In the genomic region with DNA sequence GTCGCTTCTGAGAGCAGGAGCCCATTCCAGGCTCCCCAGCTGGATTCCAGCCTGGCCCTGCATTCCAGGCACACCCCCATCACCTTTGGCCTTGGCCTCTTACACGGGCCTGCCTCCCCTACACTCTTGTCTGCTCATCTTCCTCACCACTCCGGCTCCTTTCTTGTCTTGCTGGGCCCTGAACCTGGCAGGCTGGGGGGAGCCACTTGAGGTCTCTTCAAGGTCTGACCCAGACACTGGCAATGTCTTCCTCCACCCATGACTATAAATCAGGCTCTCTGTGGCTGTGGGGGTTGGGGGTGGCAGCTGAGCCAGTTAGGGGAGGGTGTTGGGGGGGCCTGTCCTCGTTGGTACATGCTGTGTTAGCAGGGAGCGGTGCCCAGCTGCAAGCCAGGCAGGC, we compare ENCODE assay signal across 11 mouse cellular contexts. TPM values are rescaled to one million over a fixed set of nuclear protein-coding genes. Genes with fewer than 3 reads are reported as not detected.
DNase-seq lines count a peak whose midpoint lies in the region; ATAC-seq lines count a peak whose summit lies in the region.
"Had no signal": no experiment of that assay in that cellular context is flagged by ENCODE, and none has a peak within 500 bp of the region (broad histone marks: within the 10 kb centered on the region; RNA-seq: fewer than 3 reads in every experiment).

No protein-coding gene starts in this region.

- no peak overlapping the region for H3K4me2 ChIP-seq in heart, embryonic 11.5 days
- no peak overlapping the region for H3K4me2 ChIP-seq in neural tube, embryonic 12.5 days (replicated peaks)
- no peak overlapping the region for H3K4me2 ChIP-seq in embryonic facial prominence, embryonic 15.5 days (replicated peaks)
- H3K4me2 ChIP-seq in stomach, embryonic 16.5 days (ENCODE audit: low read depth, low read length): no peak overlapping the region
- H3K4me2 ChIP-seq: midbrain, embryonic 11.5 days had no signal

- H3K4me3 ChIP-seq in heart, embryonic 11.5 days (ENCODE audit: low read depth, low read length): no peak overlapping the region
- H3K4me3 ChIP-seq in neural tube, embryonic 12.5 days: no peak overlapping the region
- H3K4me3 ChIP-seq in embryonic facial prominence, embryonic 15.5 days (replicated peaks): no peak overlapping the region
- H3K4me3 ChIP-seq in stomach, embryonic 16.5 days (replicated peaks; ENCODE audit: low read length): no peak overlapping the region

- H3K27me3 ChIP-seq in heart, embryonic 11.5 days (ENCODE audit: control insufficient read depth, insufficient read depth, low read length): no peaks in the 10 kb centered on the region
- no peaks in the 10 kb centered on the region; the same call in 1 of the 2 replicates for H3K27me3 ChIP-seq in neural tube, embryonic 12.5 days (replicated peaks)
- no peaks in the 10 kb centered on the region for H3K27me3 ChIP-seq in embryonic facial prominence, embryonic 15.5 days
- H3K27me3 ChIP-seq in stomach, embryonic 16.5 days (ENCODE audit: control insufficient read depth, insufficient read depth, low read length): no peaks in the 10 kb centered on the region

- peak overlapping the region; percentile 34; the same call in 1 of the 2 replicates for H3K9ac ChIP-seq in heart, embryonic 11.5 days (ENCODE audit: low read depth, low read length)
- H3K9ac ChIP-seq in neural tube, embryonic 12.5 days: peak overlapping the region; percentile 21; the same call in 1 of the 2 replicates
- H3K9ac ChIP-seq in embryonic facial prominence, embryonic 15.5 days: no peak overlapping the region
- H3K9ac ChIP-seq in stomach, embryonic 16.5 days (ENCODE audit: low read length): peak overlapping the region; percentile 58

- no peak overlapping the region for H3K27ac ChIP-seq in heart, embryonic 11.5 days (ENCODE audit: low read depth, low read length)
- H3K27ac ChIP-seq in neural tube, embryonic 12.5 days: no peak overlapping the region
- H3K27ac ChIP-seq in embryonic facial prominence, embryonic 15.5 days (replicated peaks): peak overlapping the region; percentile 61
- peak overlapping the region; percentile 48; the same call in 1 of the 2 replicates for H3K27ac ChIP-seq in stomach, embryonic 16.5 days (ENCODE audit: low read length)

- 52% methylated on average over 5 of the region's 5 CpGs for WGBS in heart, embryonic 11.5 days (ENCODE audit: insufficient replicate concordance)
- 45% methylated on average over 5 of the region's 5 CpGs for WGBS in neural tube, embryonic 12.5 days
- 36% methylated on average over 5 of the region's 5 CpGs for WGBS in embryonic facial prominence, embryonic 15.5 days
- WGBS in stomach, embryonic 16.5 days: 46% methylated on average over 5 of the region's 5 CpGs

- H3K9me3 ChIP-seq in heart, embryonic 11.5 days (replicated peaks; ENCODE audit: control insufficient read depth, low read length): no peaks in the 10 kb centered on the region
- no peaks in the 10 kb centered on the region for H3K9me3 ChIP-seq in neural tube, embryonic 12.5 days
- H3K9me3 ChIP-seq in embryonic facial prominence, embryonic 15.5 days (replicated peaks): no peaks in the 10 kb centered on the region
- H3K9me3 ChIP-seq in stomach, embryonic 16.5 days (replicated peaks; ENCODE audit: control insufficient read depth, low read length): no peaks in the 10 kb centered on the region

- ATAC-seq in heart, embryonic 11.5 days (replicated peaks; ENCODE audit: insufficient number of reproducible peaks, low FRiP score, low TSS enrichment): no peak
- ATAC-seq in neural tube, embryonic 12.5 days (ENCODE audit: low FRiP score, low read depth): no peak
- no peak for ATAC-seq in embryonic facial prominence, embryonic 15.5 days (ENCODE audit: insufficient number of reproducible peaks, low FRiP score, low TSS enrichment, low read depth)
- ATAC-seq in stomach, embryonic 16.5 days (ENCODE audit: insufficient read depth, low FRiP score): no peak

- DNase-seq in heart, postnatal 4 days: no peak
- no peak for DNase-seq in neural tube, embryonic 10.5 days (ENCODE audit: extremely low spot score, low spot score)
- no peak for DNase-seq in heart, postnatal 36 days
- no peak for DNase-seq in layer of hippocampus, postnatal 14 days (ENCODE audit: low spot score in 2 of 2)

- intact Hi-C loops in heart, postnatal 36 days (cut with DNase I): no loop called here

- H3K36me3 ChIP-seq in heart, embryonic 11.5 days (ENCODE audit: control insufficient read depth, insufficient read depth, low read length): no peaks in the 10 kb centered on the region; the same call in 1 of the 2 replicates
- peaks cover 6% of the 10 kb centered on the region; the same call in 1 of the 2 replicates for H3K36me3 ChIP-seq in neural tube, embryonic 12.5 days
- peaks cover 12% of the 10 kb centered on the region for H3K36me3 ChIP-seq in embryonic facial prominence, embryonic 15.5 days
- no peaks in the 10 kb centered on the region for H3K36me3 ChIP-seq in stomach, embryonic 16.5 days (ENCODE audit: control insufficient read depth, insufficient read depth, low read length)

- H3K4me1 ChIP-seq in heart, embryonic 11.5 days (ENCODE audit: control insufficient read depth, insufficient read depth, low read length): peaks cover 14% of the 10 kb centered on the region
- peaks cover 26% of the 10 kb centered on the region for H3K4me1 ChIP-seq in neural tube, embryonic 12.5 days
- H3K4me1 ChIP-seq in embryonic facial prominence, embryonic 15.5 days: peaks cover 32% of the 10 kb centered on the region
- peaks cover 29% of the 10 kb centered on the region for H3K4me1 ChIP-seq in stomach, embryonic 16.5 days (ENCODE audit: control insufficient read depth, insufficient read depth, low read length)

RNA-seq across cellular contexts. Expression of a gene that starts 5.5 kb away (rescaled TPM):
- 49.4 and 50.1 TPM in 2 replicates for polyA plus RNA-seq in heart, embryonic 11.5 days (2014; fragmentation: Nextera tagmentation; extraction: Ambion mirVana)
- 10 to 100 TPM; 21.7 to 23.3 TPM for total RNA-seq in heart, postnatal 4 days (2021)
- 74.0 and 80.4 TPM in 2 replicates for polyA plus RNA-seq in neural tube, embryonic 12.5 days (2016; fragmentation: Nextera tagmentation; extraction: Ambion mirVana)
- 69.9 and 71.9 TPM in 2 replicates for polyA plus RNA-seq in embryonic facial prominence, embryonic 15.5 days (2015; fragmentation: Nextera tagmentation; extraction: Ambion mirVana)
- 66.9 and 67.0 TPM in 2 replicates for polyA plus RNA-seq in stomach, embryonic 16.5 days (2015; fragmentation: Nextera tagmentation; extraction: Ambion mirVana)
- 10 to 100 TPM; 23.7 to 23.9 TPM for total RNA-seq in heart, postnatal 36 days (2021)
- total RNA-seq in layer of hippocampus, postnatal 14 days (2021): 10 to 100 TPM; 45.9 to 47.3 TPM

RNA-seq across cellular contexts. Expression of a gene that starts 14.4 kb away (rescaled TPM):
- polyA plus RNA-seq in heart, embryonic 11.5 days (2014; fragmentation: Nextera tagmentation; extraction: Ambion mirVana): 1.3 and 2.2 TPM in 2 replicates
- 1 to 10 TPM; 4.3 to 4.6 TPM for total RNA-seq in heart, postnatal 4 days (2021)
- 0.13 and 0.23 TPM in 2 replicates for polyA plus RNA-seq in neural tube, embryonic 12.5 days (2016; fragmentation: Nextera tagmentation; extraction: Ambion mirVana)
- polyA plus RNA-seq in embryonic facial prominence, embryonic 15.5 days (2015; fragmentation: Nextera tagmentation; extraction: Ambion mirVana): 1.3 and 1.5 TPM in 2 replicates
- polyA plus RNA-seq in stomach, embryonic 16.5 days (2015; fragmentation: Nextera tagmentation; extraction: Ambion mirVana): 9.4 and 9.5 TPM in 2 replicates
- 1 to 10 TPM in 1 of 2 experiments, under 1 TPM in 1; 0.94 to 1.4 TPM for total RNA-seq in heart, postnatal 36 days (2021)
- under 1 TPM; 0.28 to 0.69 TPM for total RNA-seq in layer of hippocampus, postnatal 14 days (2021)
- total RNA-seq: common myeloid progenitor, adult 5-6 weeks; left cerebral cortex, postnatal 25 days had no signal
- polyA plus RNA-seq: midbrain, embryonic 11.5 days had no signal

RNA-seq across cellular contexts. Expression of a gene that starts 24.5 kb away (rescaled TPM):
- 7.5 and 8.1 TPM in 2 replicates for polyA plus RNA-seq in heart, embryonic 11.5 days (2014; fragmentation: Nextera tagmentation; extraction: Ambion mirVana)
- 10 to 100 TPM; 48.1 to 49.6 TPM for total RNA-seq in heart, postnatal 4 days (2021)
- 6.8 and 7.5 TPM in 2 replicates for polyA plus RNA-seq in neural tube, embryonic 12.5 days (2016; fragmentation: Nextera tagmentation; extraction: Ambion mirVana)
- polyA plus RNA-seq in embryonic facial prominence, embryonic 15.5 days (2015; fragmentation: Nextera tagmentation; extraction: Ambion mirVana): 16.0 and 16.4 TPM in 2 replicates
- polyA plus RNA-seq in stomach, embryonic 16.5 days (2015; fragmentation: Nextera tagmentation; extraction: Ambion mirVana): 12.9 and 13.3 TPM in 2 replicates
- total RNA-seq in heart, postnatal 36 days (2021): 10 to 100 TPM in 1 of 2 experiments, 1 to 10 TPM in 1; 5.2 to 98.5 TPM
- 10 to 100 TPM; 34.5 to 54.4 TPM for total RNA-seq in layer of hippocampus, postnatal 14 days (2021)

RNA-seq across cellular contexts. Expression of a gene that starts 54.6 kb away (rescaled TPM):
- 4.1 TPM in 2 replicates for polyA plus RNA-seq in heart, embryonic 11.5 days (2014; fragmentation: Nextera tagmentation; extraction: Ambion mirVana)
- total RNA-seq in heart, postnatal 4 days (2021): 10 to 100 TPM; 13.9 to 15.1 TPM
- 9.2 and 13.8 TPM in 2 replicates for polyA plus RNA-seq in neural tube, embryonic 12.5 days (2016; fragmentation: Nextera tagmentation; extraction: Ambion mirVana)
- 11.4 and 15.1 TPM in 2 replicates for polyA plus RNA-seq in embryonic facial prominence, embryonic 15.5 days (2015; fragmentation: Nextera tagmentation; extraction: Ambion mirVana)
- polyA plus RNA-seq in stomach, embryonic 16.5 days (2015; fragmentation: Nextera tagmentation; extraction: Ambion mirVana): 2.1 and 2.7 TPM in 2 replicates
- 10 to 100 TPM; 10.7 to 12.0 TPM for total RNA-seq in heart, postnatal 36 days (2021)
- 10 to 100 TPM; 53.4 to 55.2 TPM for total RNA-seq in layer of hippocampus, postnatal 14 days (2021)

Comparison
In these comparisons a context has a peak if more than half of its experiments do, and no peak if none do; other contexts are left out.
1. H3K27ac ChIP-seq: peak in embryonic facial prominence, embryonic 15.5 days (single experiment) and stomach, embryonic 16.5 days (single experiment); none in heart, embryonic 11.5 days (single experiment) and neural tube, embryonic 12.5 days (single experiment).